Mouse (Mus musculus) frontal cortex, adult (tissue): ENCODE results near the gene Tenm4.
A peak's percentile ranks its signal among the peaks of the same experiment; 100 is the strongest.

ENCODE experiments used
- ATAC-seq: cut with Nextera tagmentation; 2 replicates; pipeline ENCODE4 v1.9.2; 2017; ENCODE audit warnings: mild to moderate bottlenecking, moderate library complexity, mixed read lengths; ENCODE audit not compliant: low TSS enrichment

Tenm4 gene

DNA sequence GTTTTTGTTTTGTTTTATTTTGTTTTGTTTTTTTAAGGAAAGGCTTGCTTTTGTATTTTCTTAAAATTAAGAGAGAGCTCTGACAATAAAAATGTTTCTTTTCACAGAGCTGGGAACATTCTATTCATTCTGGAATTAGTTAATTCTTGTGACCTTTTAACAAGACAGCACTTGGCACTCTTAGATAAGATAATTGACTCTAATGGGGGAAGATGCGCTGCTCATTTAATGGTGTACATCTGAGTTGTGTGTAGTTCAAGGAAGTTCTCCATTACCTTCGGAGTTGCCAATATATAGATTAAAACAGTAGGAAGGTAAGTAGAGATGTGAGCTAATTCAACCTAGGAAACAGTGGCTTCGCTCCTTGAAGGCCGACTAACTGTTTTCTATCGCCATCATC is 554.6 kb downstream of the Tenm4 start:
- ATAC-seq, result no peak

DNA sequence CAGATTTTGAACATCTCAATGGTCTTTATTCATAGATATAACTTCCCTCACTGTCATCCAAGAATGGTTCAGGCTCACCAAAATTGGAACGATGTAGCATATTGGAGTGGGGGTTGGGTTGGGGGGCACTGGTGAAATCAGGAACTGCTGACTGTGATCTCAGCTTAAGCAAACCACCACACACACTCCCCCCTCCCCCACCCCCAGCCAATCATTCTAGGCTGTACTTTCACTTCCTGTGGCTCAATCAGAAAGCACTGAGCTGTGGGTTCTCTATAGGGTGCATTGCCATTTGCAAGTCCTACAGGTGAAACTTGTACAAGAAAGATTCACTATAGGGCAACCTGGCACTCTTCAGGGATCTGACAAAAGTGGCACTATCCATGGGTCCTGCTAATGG is 559.3 kb downstream of the Tenm4 start:
- no peak for ATAC-seq

DNA sequence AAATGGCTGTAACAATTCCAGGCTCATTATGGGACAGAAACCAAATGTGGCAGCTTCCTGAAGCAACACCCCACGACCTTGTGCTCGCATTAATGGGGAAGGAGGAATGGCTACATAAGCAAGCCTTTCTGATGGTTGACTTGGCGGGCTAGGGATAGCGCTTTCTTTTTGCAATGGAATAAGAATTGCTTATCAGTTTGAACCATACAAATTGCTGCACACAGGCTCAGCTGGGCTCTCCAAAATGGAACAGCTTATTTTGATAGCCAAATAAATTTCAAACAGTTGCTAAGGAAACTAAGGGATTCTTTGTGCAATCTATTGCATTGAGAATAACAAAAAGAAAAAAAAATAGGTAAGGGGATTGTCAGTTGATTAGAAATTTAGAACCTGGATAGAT is 560.9 kb downstream of the Tenm4 start:
- ATAC-seq, result peak; percentile 13; the same call in 1 of the 2 replicates

DNA sequence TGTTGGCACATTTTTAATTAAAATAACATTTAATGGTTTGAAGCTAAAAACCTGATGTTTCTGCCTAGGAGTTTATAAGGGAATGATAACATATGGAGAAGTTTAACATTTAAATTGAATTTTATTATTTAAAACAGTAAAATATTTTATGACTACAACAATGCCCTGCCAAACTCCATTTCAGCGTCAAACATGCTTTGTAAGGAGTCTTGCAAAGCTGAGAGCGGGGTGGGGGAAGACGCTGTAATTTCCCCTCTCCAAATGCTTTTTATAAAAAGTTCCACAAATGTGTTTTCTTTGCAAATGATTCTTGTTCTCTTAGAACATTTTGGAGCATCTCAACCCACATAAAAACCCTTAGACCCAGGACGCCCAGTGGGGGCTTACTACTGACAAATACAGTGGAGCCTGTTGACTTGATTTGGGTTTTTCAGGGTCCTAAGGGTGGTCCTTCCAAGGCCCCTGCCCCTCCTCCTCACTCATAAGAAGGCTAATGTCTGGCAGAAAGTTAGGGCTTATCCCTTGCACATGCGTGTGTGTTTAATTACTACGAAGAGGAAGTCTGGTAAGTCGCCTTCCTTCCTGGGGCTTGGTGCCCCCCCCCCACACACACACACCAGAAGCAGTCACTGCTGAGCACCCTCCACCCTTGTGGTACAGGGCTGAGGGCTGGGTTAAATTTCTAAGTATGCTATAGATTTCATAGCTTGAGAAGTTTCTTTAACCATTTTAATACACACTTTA is 563.4 kb downstream of the Tenm4 start:
- ATAC-seq, result no peak

DNA sequence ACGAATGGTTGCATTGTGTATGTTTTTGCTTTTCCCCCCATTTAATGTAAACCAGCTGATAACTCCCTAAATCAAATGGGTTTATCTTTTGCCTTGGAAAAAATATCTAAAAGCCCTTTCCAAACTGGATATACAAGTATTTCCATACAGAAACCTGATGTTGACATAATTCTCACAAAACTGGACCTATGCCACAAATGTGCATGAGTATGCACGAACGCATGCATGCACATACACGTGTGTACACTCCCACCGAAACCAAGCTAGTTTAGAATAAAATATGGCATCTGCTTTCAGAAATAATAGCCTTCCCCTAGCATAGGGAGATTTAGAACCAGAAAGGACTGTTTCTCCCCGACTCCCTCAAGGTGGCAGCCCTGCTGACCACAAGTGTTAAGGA is 569.6 kb downstream of the Tenm4 start:
- no peak for ATAC-seq

DNA sequence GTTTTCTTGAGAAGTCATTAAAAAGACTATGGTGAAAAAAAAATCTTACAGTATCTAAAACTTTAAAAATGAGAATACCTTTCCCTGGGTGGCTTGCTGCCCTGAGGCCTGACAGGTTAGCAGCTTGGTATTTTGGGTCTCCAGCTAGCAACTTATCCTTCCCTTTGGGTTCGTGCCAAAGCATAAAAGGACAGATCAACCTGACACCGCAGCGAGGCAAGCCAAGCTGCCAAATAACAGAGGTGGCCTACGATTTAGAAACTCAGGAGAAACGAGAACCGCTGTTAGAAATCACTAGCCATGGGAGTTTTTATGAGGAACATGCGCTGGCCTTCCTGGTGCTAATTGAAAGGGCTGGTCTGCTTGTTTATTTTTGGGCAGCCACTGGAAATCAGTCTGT is 571.2 kb downstream of the Tenm4 start:
- ATAC-seq, result no peak

DNA sequence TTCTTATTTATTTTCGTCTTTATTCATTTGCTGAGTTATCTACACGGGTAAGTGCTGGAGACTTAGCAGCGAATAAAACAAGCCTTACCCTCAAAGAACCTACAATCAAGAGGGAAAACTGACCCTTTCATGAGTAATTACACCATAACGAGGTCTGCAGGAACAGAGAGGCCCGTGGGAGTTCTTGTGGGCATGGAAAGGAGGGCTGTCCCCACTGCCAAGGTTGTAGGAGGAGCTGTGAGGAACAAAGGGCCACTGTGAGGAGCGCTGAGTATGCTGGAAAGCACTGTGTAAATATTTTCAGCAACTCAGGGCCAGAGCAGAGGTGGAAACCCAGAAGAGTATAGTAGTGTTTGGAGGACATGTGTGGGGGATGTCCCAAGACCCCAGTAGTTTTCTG is 574.9 kb downstream of the Tenm4 start:
- ATAC-seq, result peak; percentile 92

DNA sequence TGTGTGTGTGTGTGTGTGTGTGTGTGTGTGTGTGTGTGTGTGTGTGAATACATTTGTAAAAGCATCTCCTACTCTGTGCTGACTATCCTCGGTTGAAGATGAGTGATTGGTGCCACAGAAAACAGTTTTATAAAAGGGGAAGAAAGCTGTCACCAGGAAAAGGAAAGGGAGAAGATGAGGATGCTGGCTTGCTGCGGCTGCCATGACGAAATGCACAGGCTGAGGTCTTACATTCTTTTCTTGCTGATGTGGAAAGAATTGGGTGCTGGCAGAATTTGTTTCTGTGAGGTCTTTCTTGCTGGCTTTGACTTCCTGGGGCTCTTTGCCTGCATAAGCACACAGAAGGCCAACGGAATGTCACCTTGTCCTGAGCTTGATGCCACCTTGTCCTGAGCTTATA is 575.7 kb downstream of the Tenm4 start:
- no peak for ATAC-seq

DNA sequence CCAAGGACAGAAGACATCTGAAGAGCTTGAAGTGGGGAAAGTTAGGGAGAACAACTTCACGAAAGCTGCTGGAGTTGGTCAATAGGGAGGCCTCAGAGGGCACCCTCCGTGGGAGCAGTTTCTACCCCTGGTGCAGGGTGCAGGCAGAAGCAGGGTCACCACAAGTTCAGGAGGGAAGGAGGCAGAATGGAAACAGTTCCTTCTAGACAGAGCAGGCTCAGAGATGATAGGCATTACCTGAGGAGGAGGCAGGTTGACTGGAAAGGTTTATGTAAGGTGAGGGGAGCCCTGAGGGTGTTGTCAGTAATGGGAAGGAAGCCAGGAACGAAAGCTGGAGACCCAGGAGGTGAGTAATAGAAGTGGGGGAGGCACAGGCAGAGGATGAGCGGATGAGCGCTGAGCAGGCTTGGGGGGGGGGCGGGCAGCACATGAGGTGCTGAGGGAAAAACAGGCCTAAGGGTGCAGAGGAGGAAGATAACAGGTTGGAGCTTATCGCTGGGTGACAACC is 577.5 kb downstream of the Tenm4 start:
- ATAC-seq, result peak; percentile 26

DNA sequence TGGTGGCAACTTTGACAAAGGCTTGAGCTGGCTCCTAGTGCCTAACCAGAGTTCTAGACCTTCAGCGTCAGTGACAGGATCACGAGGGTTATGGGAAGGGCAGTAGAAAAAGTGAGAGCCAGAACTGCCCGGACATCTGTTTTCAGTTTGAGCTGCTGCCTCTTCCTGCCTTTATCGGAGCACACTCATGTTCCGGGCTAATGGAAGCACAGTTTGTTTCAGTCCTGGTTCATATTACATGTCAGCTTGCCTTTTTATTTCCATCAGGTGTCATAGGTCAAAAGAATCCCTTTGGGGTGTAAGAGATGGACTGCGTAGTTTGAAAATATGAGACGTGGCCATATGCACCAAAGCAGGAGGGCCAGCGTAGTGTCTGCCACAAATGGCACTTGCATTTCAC is 578.7 kb downstream of the Tenm4 start:
- ATAC-seq, result no peak

DNA sequence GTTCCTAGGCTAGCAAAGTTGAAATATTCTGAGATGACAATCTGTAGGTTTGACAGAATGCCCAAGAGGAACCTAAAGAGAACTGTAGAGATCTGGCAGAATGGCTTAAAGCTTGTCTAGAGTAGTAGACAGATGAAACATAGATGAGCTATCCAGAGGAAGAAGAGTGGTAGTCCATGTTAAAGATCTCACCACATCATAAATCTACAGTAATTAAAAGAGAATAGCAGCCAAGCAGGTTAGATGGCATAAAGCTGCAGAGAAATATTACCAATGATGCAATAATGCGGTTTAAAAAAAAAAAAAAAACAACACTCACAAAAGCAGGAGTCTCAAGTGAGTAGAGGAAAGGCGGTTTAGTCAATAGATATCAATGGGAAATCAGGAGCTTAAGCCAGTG is 580.2 kb downstream of the Tenm4 start:
- no peak for ATAC-seq

DNA sequence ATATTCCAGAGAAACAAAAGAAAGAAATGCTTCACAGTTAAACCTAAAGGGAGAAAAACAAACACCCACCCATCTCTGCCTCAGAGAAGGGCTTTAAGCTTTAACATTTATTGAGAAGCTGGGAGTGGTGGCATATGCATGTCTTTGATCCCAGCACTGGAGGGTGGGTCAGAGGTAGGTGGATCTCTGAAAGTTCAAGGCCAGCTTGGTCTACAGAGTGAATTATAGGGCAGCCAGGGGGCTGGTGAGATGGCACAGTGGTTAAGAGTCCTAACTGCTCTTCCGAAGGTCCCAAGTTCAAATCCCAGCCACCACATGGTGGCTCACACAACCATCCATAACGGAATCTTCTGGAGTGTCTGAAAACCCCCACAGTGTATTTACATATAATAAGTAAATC is 581.7 kb downstream of the Tenm4 start:
- no peak for ATAC-seq

DNA sequence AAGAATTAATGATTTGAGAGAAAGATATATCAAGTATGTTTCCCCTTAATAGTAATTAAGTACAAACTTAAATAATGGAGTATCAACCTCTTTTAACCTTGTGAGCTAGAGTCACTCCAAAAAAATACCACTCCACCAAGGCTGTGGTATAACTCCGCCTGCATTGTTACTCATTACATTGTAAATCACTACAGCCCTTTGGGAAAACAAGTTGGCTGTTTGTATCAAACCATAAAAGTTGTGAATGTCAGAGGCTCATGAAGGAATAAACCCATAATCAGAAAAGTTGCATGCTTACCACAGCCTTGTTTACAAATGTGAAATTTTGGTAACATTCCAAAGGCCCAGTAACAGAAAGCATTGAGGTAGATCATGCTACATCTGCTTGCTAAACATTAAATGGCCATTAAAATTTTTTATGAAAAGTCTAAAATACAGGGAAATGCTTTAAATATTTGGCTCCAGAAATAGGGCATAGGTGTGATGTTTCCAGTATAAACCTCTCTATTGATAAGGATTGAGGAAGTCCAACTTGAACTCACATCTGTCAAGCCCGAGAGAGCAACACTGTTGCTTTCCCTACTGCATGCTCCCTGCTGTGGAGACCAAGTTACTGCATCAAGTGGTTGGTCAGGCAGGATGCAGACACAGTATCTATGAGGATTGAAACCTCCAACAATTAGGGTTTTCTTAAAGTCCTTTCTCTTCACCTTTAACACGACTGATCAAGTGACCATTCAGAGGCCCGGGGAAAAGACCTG is 582.5 kb downstream of the Tenm4 start:
- no peak for ATAC-seq

DNA sequence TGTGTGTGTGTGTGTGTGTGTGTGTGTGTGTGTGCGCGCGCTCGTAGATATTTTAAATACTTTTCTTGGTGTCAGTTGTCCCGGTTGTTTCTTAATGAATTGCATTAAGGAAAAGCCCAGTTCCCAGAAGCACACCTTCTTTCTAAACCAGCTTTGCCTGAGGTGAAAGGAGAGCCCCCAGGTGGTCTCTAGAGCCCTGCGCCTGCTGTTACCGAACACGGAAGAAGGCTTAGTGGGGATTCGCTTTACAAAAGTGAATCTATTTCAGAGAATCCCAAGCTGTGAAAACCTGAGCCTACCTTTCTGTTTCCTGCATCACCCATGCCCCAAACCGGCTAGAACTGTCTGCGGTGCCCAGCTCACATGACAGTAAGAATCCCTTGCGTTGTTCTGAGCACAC is 583.1 kb downstream of the Tenm4 start:
- ATAC-seq, result no peak

DNA sequence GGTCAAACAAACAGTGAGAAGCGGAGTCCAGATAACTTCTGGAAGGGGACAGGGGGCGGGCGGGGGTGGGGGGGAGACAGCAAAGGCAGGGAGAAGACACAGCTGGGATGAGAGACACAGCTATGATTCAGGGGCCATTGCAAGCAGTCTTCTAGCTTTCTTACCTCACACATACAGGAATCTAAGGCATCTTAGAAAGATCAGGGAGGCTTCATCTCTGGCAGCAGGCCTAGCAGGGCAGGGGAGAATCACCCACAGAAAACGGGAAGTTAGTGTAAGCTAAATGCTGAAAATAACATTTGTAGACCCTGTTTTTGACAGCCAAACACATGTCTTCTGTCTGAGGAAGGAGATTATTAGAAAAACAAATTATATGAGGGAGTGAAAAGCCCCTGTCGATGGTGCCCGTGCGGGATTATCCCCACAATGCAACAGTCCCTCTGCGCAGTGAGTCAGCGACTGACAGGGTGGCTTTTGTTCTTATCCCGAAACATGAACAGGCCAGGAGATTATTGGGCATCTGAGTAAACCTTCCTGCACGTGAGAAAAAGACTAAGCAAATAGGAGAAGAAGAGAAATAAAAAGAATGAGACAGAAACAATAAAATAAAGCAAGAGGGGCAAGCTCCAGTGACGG is 584.5 kb downstream of the Tenm4 start:
- ATAC-seq, result no peak

DNA sequence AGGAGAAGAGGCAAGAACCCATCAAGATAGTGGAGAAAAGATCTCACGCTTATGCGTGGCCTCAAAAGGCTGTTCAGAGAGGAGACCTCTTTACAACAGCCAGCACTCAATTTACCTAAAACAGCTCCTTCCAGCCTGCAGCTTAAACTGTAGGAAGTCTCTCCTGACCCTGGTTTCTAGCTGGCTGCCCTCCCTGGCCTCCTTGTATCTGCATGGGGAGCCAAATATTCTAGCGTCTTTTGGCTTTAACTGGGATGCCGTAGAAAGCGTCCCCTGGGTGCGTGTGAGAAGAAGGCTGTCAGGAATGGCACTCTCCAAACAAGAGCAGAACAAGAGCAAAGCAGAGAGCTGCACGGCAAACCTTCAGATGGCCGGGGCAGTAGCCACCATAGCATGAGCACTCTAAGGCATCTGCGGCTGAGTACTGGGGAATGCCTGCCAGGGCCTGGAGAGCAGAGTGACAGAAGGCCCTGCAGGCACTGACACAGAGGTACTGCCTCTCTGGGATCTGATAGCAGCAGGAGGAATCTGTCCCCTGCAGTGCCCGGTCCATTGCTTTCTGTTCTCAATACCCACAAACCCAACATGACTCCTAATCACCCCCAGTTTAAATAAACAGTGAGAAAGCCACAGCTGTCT is 585.2 kb downstream of the Tenm4 start:
- ATAC-seq, result no peak

DNA sequence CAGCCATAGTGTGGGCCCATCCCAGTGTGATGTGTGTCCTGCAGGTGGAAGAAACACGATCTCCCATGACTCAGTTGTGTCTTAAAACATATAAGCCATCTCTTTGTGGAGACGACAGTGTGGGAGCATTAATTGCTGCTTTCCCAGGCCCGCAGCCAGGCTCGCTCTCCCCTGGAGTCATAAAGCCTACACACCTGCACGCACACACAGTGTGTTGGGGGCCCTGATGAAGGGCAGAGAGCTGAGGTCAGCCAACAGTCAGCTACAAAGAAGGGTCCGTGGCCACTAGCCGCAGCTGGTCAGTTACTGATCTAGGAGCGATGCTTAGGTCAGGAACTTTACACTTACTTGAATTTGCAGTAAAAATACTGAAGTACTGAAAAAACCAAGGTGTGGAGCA is 586.0 kb downstream of the Tenm4 start:
- no peak for ATAC-seq

DNA sequence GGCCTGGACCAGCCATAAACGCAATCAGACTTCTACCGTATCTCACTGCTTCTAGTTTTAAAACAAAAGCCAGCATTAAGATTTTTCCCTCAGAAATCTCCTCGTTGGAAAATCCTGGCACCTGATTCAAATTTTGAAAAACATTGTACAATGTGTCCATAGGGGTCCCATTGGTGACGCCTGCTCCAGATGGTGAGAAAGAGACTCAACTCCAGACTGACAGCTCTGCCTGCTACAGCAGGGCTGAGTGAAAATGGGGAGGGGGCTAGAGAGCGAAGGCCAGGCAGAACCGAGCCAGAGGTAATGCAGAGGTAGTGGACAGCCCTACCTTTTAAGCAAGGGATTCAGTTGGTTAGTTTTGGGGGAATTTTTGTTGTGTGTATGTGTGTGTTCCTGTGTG is 589.2 kb downstream of the Tenm4 start:
- ATAC-seq, result no peak

DNA sequence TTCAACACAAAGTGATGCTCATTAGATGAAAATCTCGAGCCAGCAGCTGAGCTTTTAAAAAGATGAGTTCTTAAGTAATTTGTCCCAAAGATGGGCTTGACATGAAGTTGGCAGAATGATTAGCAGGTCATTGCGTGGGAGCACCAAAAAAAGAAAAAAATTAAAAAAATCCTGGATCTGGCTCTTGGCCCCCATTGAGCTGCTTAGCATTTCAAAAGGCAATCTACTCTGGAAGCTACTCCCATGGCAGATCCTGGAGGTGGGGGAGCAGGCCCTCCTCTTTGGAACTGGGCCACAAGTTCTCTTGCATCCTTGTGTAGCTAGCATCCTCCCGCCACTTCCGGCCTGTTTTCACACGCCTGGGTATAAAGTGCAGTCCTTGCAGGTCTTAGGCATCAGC is 590.1 kb downstream of the Tenm4 start:
- no peak for ATAC-seq

DNA sequence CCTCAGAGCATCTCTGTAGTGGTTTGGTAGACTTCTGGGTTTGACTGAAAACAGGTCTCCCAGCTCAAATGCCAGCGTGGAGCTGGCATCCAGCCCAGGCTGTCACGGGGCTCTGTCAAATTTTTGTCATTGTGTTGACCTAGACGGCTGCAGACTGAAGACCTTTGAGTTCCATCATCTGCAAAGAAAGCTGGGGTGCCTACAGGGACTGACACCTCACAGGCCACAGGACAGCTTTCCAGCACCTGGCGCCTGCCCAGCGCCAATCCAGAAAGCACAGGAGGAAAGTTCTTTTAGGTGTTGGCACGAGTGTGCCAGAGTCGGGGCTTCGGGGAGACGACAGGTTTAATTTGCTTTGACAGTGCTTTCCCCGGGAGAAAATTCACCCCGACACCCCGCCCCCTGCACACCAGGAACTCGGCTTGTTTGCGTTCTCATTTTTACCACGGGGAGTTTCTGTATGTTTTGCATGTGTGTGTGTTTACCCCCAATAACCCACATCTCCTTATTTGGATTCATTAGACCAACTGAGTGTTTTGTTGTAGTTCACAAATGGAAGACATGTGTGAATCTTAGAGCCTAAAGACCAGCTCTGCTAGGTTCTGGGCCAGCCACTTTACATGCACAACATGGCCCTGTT is 594.4 kb downstream of the Tenm4 start:
- 0 out of 2 replicates have a peak, but pooled peaks have one; percentile 13 for ATAC-seq

DNA sequence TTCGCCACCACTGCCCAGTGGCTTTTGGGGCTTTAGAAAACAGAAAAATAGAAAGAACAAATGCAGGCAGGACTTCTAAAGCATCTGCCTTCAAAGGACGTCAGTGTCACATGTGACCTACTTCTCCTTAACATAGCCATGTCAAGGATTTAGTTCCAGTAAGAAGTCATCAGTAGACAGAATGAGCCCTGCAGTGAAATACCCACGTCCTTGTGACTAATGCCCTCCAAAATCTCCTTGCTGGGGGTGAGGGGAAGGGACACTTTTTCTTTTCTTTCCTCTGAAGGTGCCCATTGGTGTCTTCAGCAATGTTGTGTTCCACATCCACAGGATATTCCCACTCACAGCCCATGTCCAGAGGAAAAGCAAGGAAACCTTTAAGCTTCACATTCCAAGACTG is 596.0 kb downstream of the Tenm4 start:
- no peak for ATAC-seq

DNA sequence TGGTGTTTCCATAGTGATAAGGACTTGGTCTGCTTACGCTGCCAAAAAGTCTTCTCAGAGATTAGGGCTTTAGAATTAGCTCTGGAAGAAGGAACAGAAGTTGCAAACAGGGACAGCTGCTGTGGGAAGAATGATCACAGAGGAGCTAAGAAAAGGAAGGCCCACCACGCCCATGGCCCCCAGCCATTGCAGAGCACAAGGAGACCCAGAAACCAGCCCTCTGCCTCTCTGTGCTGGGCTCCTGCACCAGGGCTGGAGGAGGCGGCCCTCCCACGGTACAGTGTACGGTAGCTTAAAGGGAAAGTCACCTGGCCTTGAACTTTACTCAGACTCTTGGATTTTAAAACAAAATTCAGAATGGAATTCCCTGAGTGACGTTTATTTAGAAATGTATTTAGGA is 597.7 kb downstream of the Tenm4 start:
- peak; percentile 58 for ATAC-seq
